Mouse (Mus musculus) limb, embryonic 10.5 days (tissue): ENCODE results near the gene 4930447C04Rik. TPM values are rescaled to one million over a fixed set of nuclear protein-coding genes. Genes with fewer than 3 reads are reported as not detected.

Experiments
- DNase-seq: peaks from one replicate; pipeline ENCODE4 v3.0.0-alpha.2; 2017; ENCODE audit warnings: low spot score
- H3K27ac ChIP-seq: fragments of 300-500 bp; sonication (generic); 2 replicates; pipeline ENCODE4 v1.5.1; 2016; ENCODE audit warnings: mild to moderate bottlenecking
- H3K27me3 ChIP-seq: fragments of 300-500 bp; sonication (generic); 2 replicates; pipeline ENCODE4 v1.6.1; 2016; ENCODE audit warnings: low read depth, mild to moderate bottlenecking; ENCODE audit not compliant: poor library complexity, severe bottlenecking
- H3K36me3 ChIP-seq: fragments of 300-500 bp; sonication (generic); 2 replicates; pipeline ENCODE4 v1.6.1; 2016; ENCODE audit warnings: mild to moderate bottlenecking, moderate library complexity
- H3K4me1 ChIP-seq: fragments of 300-500 bp; sonication (generic); 2 replicates; pipeline ENCODE4 v1.6.1; 2016
- H3K4me3 ChIP-seq: fragments of 300-500 bp; sonication (generic); 2 replicates; pipeline ENCODE4 v1.5.1; 2016; ENCODE audit warnings: mild to moderate bottlenecking, moderate library complexity
- H3K9me3 ChIP-seq: fragments of 300-500 bp; sonication (generic); replicated peaks from 2 replicates; pipeline ENCODE4 v1.6.1; 2016; ENCODE audit warnings: mild to moderate bottlenecking
- WGBS: fragments of 180-500 bp; shearing (Covaris S2); methylation state at CpG from one replicate; pipeline ENCODE4 v1.1.7; 2016; 5-methylcytosine and 5-hydroxymethylcytosine counted together
- polyA plus RNA-seq: library from polyadenylated mRNA; unstranded; fragments of >200 nt; fragmentation: Nextera tagmentation; extraction: Ambion mirVana; gene quantifications from 2 replicates; pipeline ENCODE4 v1.2.1, GENCODE M21; 2016

4930447C04Rik gene
- polyA plus RNA-seq, 1 experiment from 2014 or later = 4.0 TPM

DNA sequence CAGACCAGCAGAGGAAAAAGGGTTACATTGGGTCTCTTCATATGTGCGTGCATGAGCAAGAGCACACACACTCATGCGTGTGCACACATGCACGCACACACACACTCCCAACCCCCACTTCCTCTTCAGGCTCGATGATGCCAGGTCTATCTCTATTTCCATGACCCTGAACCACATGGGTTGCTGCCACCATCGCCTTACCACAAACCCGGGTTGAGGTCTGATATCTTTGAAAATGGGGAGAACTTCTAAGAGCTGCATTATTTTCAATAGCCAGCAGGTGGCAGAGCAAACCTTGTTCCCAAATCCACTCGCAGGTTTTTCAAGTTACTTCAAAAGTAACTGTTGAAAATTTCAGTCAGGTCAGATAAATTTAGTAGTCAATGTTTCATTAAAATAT, 92.8 kb downstream of the 4930447C04Rik start:
- Histone ChIP-seq H3K4me1 (peaks cover 17% of the 10 kb centered on the region), H3K9me3 (no peaks in the 10 kb centered on the region), H3K4me3 (no peak overlapping the region), H3K36me3 (no peaks in the 10 kb centered on the region), H3K27ac (no peak overlapping the region), H3K27me3 (peaks cover 68% of the 10 kb centered on the region)
- 28% methylated on average over 7 of the region's 7 CpGs for WGBS
- no peak for DNase-seq

DNA sequence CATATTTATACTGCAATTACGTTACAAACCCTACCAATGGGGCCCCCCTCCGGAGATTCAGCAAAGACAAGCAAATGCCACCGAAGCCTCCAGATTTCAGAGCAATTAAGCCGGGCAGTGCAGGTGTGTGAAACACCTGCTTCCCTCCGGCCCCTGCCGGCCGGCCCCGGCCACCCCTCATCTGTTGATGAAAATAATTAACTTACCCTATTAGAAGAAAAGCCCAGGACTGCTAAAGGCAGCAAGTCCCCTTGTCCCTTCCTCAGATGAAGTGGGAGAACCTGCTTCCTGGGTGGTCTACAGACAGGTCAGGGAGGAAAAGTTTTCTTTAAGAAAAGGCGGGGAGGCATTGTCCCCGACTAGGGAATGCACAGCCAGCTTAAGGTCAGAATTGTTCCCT, 94.6 kb downstream of the 4930447C04Rik start:
- DNase-seq = no peak
- Histone ChIP-seq H3K36me3 (no peaks in the 10 kb centered on the region), H3K27me3 (peaks cover 57% of the 10 kb centered on the region), H3K4me3 (no peak overlapping the region), H3K9me3 (no peaks in the 10 kb centered on the region), H3K4me1 (peaks cover 17% of the 10 kb centered on the region), H3K27ac (no peak overlapping the region)
- WGBS = 40% methylated on average over 10 of the region's 10 CpGs

DNA sequence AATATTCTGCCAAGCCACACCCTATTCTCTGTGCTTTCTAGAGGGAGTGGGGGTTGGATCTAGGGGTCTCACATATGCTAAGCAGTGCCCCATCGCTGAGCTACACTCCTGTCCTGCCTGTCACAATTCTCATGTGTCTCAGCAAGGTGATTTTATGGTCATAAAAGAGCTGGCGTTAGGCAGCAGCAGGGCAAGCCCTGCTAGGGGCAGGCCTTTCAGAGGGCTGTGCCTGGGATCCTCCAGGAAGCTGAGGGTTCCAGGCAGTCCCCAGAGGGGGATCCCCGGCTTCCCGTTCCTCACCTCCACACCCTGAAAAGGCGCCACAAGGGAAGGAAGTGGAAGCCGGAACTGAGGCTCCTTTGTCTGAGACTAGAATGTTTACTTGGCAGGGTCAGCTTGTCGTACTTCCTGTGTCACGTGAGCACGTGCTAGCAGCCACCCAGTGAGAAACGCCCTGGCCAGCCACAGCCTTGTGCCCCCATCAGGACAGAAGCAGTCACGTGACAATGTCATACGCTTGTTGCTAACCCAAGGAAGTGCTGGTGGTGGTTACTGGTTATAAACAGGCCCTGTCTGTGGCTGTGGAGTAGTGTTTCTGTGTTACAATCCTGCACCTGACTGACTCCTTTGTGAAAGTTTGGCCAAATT, 96.5 kb downstream of the 4930447C04Rik start:
- H3K9me3 ChIP-seq = no peaks in the 10 kb centered on the region
- H3K4me3 ChIP-seq = peak overlapping the region; percentile 36
- peaks cover 17% of the 10 kb centered on the region for H3K4me1 ChIP-seq
- peak overlapping the region; percentile 88 for H3K27ac ChIP-seq
- H3K36me3 ChIP-seq = no peaks in the 10 kb centered on the region
- H3K27me3 ChIP-seq = peaks cover 39% of the 10 kb centered on the region
- peak; percentile 73 for DNase-seq
- 23% methylated on average over 12 of the region's 12 CpGs for WGBS

DNA sequence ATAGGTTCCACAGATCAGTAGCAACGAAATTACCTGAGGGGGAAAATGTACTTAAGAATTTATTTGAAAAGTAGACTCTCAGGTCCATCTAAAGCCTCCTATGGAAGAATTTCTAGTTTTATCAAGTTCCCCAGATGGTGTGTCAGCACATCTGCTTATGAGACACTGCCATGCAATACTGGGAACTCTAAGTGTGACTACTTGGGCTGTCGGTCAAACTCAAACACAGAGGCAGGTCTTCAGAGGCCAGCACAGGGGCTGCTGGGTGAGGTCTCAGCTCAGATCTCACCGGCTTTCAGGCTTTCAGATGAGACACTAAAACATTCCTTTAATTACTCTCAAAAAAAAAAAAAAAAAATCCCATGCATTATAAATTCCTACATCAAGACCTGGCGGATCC, 97.0 kb downstream of the 4930447C04Rik start:
- no peaks in the 10 kb centered on the region for H3K9me3 ChIP-seq
- H3K27me3 ChIP-seq = peaks cover 34% of the 10 kb centered on the region
- H3K4me3 ChIP-seq = peak overlapping the region; percentile 36; the same call in 1 of the 2 replicates
- no peak for DNase-seq
- WGBS = 84% methylated on average over 4 of the region's 4 CpGs
- H3K27ac ChIP-seq = peak overlapping the region; percentile 88
- H3K36me3 ChIP-seq = no peaks in the 10 kb centered on the region
- H3K4me1 ChIP-seq = peaks cover 17% of the 10 kb centered on the region

DNA sequence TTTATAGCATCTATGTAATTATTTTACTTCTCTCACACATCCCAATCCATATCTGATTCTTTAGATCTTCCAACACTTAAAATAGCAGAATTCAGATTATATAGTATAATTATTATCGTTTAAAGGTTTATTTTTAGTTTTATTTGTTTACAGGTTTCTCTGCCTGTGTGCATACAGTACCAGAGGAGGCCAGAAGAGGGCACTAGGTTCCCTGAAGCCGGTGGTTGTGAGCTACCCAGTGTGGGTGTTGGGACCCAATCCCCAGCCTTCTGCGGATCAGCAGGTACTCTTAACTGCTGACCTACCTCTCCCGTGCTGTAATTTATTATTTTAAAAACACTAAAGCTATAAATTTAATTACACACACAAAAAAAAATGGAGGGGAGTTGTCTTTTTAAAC, 97.4 kb downstream of the 4930447C04Rik start:
- Histone ChIP-seq H3K4me1 (peaks cover 17% of the 10 kb centered on the region), H3K4me3 (no peak overlapping the region), H3K27ac (no peak overlapping the region), H3K27me3 (peaks cover 30% of the 10 kb centered on the region), H3K9me3 (no peaks in the 10 kb centered on the region), H3K36me3 (no peaks in the 10 kb centered on the region)
- no peak for DNase-seq
- WGBS = 91% methylated on average over 4 of the region's 4 CpGs

DNA sequence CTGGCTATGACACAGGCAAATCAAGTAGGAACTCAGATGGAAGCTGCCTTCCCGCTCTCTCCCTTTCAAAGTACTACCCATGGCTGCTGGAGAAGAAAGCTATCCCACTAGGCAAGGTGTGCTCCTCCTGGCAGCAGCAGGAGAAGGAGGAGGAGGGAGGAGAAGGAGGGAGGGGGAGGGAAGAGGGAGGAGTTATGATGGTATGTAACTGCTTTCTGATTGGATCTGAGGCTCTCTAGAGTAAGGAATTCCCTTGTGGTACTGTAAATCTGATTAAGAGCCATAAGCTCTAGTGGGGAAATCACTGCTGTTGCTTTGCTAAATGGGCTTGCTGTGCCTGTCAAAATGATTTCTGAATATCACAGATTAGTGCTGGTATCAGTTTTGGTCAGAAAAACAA, 99.1 kb downstream of the 4930447C04Rik start:
- Histone ChIP-seq H3K4me3 (no peak overlapping the region), H3K4me1 (peaks cover 17% of the 10 kb centered on the region), H3K27me3 (peaks cover 17% of the 10 kb centered on the region), H3K9me3 (no peaks in the 10 kb centered on the region), H3K36me3 (no peaks in the 10 kb centered on the region), H3K27ac (no peak overlapping the region)
- DNase-seq = no peak
- WGBS = 94% methylated on average over 1 of the region's 1 CpGs

DNA sequence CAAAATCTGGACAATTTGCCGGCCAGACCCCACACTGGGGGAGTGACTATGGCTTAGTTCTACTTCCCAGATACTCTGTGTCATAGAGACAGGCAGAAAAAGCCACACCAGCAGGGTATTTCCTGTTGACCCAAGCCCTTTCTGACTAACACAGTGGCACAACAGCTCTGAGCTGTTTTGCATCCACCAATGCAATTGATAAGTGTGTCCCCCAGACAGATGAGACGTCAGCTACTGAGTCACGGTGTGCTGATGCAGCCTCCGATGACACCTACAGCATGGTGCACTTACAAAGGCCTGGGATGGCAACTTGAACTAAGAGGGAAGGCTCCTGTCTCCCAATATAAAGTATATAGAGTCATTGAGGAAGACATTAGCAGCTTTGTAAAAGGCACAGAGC, 103.3 kb downstream of the 4930447C04Rik start:
- no peaks in the 10 kb centered on the region for H3K4me1 ChIP-seq
- DNase-seq = peak; percentile 21
- H3K36me3 ChIP-seq = no peaks in the 10 kb centered on the region
- 81% methylated on average over 4 of the region's 4 CpGs for WGBS
- H3K4me3 ChIP-seq = no peak overlapping the region
- H3K27me3 ChIP-seq = peaks cover 24% of the 10 kb centered on the region
- no peaks in the 10 kb centered on the region for H3K9me3 ChIP-seq
- no peak overlapping the region for H3K27ac ChIP-seq

DNA sequence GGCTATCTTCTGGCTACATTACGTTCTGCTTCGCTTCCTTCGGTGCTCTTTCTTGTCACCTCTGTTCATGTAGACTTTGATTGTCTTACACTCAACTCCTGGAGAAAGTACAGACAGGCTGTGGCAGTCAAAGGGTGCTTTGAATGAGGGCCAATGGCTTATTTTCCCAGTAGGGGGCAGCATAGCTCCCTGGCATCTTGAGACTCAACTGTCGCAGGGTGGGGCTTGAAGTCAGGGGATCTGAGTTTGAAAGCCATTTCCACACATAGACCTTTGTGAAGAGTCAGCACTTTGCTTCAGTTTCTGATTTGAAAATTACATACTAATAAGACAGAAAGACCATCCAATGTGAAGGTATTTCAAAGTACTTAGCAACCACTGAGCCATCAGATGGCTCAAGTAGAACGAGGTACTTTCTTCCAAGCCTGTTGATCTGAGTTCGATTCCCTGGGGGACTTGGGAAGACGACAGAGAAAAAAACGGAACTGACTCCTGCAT, 105.0 kb downstream of the 4930447C04Rik start:
- WGBS = 87% methylated on average over 8 of the region's 8 CpGs
- Histone ChIP-seq H3K4me1 (peaks cover 6% of the 10 kb centered on the region), H3K36me3 (no peaks in the 10 kb centered on the region), H3K4me3 (no peak overlapping the region), H3K9me3 (no peaks in the 10 kb centered on the region), H3K27ac (no peak overlapping the region), H3K27me3 (peaks cover 41% of the 10 kb centered on the region)
- no peak for DNase-seq

DNA sequence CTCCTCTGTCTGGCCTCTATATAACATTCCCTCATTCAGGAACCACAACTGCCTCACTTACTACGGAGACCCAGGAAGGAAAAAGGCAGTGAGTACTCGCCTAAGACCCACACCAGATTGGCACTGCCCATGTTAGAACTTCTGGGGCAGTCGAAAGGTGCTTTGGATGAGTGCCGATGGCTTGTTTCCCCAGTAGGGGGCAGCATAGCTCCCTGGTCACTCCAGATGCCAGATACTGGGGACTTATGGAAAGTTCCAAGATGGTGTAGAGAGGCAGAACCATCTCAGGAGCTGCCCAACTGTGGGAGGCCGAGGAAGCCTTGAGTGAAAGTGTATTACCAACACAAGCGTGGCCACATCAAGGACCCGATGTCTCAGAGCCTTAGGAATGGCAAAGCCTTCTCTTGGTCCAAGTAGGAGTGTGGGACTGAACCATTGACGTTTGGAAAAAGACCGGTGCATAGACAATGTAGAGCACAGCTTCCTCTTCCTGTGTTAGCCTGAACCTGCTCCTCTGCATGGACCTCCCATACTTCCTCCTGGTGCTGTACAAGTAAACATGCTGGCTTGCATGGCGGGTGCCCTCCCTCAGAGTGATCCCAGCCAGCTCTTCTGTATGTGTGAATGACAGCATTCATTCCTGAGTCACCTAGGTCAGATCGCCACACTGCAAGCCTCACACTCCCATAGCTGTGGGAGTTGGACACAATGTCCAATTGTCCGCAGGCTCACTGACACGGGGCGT, 105.6 kb downstream of the 4930447C04Rik start:
- Histone ChIP-seq H3K27me3 (peaks cover 47% of the 10 kb centered on the region), H3K4me3 (no peak overlapping the region), H3K9me3 (no peaks in the 10 kb centered on the region), H3K27ac (no peak overlapping the region), H3K4me1 (peaks cover 6% of the 10 kb centered on the region), H3K36me3 (no peaks in the 10 kb centered on the region)
- 78% methylated on average over 14 of the region's 14 CpGs for WGBS
- DNase-seq = peak; percentile 37

DNA sequence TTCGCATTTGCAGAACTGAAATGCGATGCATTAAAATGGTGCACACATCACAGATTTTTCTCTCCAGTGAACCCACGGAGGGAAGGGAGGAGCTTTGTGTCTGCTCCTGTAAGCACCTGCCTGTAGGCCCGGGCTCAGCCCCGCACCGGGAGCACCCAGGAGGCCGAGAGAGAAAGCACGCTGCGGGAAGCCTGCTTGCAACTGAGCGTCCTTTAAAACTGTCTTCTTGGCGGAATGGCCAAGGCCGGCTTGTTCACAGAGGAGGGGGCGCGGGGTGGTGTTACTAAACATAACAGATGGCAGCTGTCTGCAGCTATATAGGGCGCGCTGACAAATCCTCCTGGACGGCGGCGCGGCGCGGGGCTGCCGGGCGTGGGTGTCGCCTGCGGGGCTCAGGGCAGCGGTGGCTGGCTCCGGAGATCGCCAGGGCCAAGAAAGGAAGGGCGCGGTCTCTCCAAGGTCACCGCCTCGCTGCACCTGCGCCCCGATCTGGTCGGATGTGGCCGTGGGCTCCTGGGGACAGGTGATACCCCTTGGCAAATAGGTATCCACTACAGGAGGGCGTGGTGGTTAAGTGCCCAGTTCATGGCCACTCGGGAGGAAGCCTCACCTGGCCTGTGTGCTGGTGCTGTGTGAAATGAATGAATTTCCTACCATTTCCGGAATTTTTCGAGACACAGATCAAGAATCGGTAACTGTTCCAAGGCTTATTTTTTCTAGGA, 108.7 kb downstream of the 4930447C04Rik start:
- Histone ChIP-seq H3K9me3 (no peaks in the 10 kb centered on the region), H3K27me3 (peaks cover 65% of the 10 kb centered on the region), H3K4me3 (peak overlapping the region; percentile 42), H3K4me1 (peaks cover 6% of the 10 kb centered on the region), H3K27ac (no peak overlapping the region), H3K36me3 (no peaks in the 10 kb centered on the region)
- WGBS = 8% methylated on average over 42 of the region's 42 CpGs
- DNase-seq = peak; percentile 47
